In the genomic region with DNA sequence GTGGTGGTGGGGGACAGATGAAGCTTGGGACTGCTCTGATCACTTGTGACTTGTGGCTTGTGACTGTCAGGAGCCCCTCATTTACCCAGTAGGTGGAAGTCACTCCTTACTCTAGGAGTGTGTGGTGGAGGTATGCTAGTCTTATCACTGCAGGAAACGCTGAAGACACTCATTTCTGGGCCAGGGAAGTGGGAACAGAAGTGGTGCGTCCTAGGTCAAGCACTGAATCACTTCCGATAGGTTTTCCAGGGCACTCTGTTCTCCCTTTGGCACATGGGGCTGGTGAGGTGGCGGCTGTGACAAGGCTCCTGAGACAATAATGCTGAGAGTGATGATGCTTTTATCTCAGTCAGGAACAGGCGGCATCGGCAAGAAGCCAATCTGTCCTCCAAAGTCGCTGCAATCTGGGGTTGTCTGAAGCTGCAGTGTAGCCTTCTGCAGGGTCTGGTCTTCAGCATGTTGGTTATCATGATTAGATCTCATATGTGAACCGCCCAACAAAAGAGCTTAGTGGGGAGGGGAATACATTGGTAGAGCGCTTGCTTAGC, we compare ENCODE assay signal across 10 mouse cellular contexts. TPM values are rescaled to one million over a fixed set of nuclear protein-coding genes. Genes with fewer than 3 reads are reported as not detected.
DNase-seq lines count a peak whose midpoint lies in the region; ATAC-seq and TF ChIP-seq lines count a peak whose summit lies in the region.
"Had no signal": no experiment of that assay in that cellular context is flagged by ENCODE, and none has a peak within 500 bp of the region (broad histone marks: within the 10 kb centered on the region; RNA-seq: fewer than 3 reads in every experiment).

No protein-coding gene starts in this region.

- no peak for TF ChIP-seq CTCF in lung, embryonic 14.5 days (IDR thresholded peaks at IDR 0.05; ENCODE audit: low read depth)
- TF ChIP-seq CTCF in intestine, postnatal 0 days (IDR thresholded peaks at IDR 0.05; ENCODE audit: low read depth): no peak

- no peak overlapping the region for H3K9ac ChIP-seq in heart, embryonic 14.5 days (ENCODE audit: low read length)
- H3K9ac ChIP-seq in lung, embryonic 14.5 days: no peak overlapping the region
- no peak overlapping the region for H3K9ac ChIP-seq in intestine, postnatal 0 days (ENCODE audit: low read depth, low read length)
- no peak overlapping the region for H3K9ac ChIP-seq in stomach, embryonic 15.5 days
- H3K9ac ChIP-seq: hindbrain, embryonic 15.5 days had no signal

- ATAC-seq in heart, embryonic 14.5 days (ENCODE audit: insufficient number of reproducible peaks, insufficient read depth, low FRiP score, low read depth): peak; percentile 26; the same call in 1 of the 2 replicates
- peak; percentile 34; the same call in 1 of the 2 replicates for ATAC-seq in lung, embryonic 14.5 days (ENCODE audit: insufficient read depth)
- ATAC-seq in intestine, postnatal 0 days: no peak
- ATAC-seq in stomach, embryonic 15.5 days (ENCODE audit: insufficient read depth, low FRiP score, low read depth): no peak
- ATAC-seq in erythroblast, adult 5-6 weeks (replicated peaks; ENCODE audit: low FRiP score, poor library complexity, severe bottlenecking): no peak

- H3K4me2 ChIP-seq in heart, embryonic 14.5 days (ENCODE audit: low read length): 0 out of 2 replicates have a peak overlapping the region, but pooled peaks have one; percentile 31
- H3K4me2 ChIP-seq in lung, embryonic 14.5 days: 0 out of 2 replicates have a peak overlapping the region, but pooled peaks have one; percentile 33
- H3K4me2 ChIP-seq in intestine, postnatal 0 days (replicated peaks; ENCODE audit: low read depth): no peak overlapping the region
- no peak overlapping the region for H3K4me2 ChIP-seq in stomach, embryonic 15.5 days
- H3K4me2 ChIP-seq: hindbrain, embryonic 15.5 days had no signal

- no peak for DNase-seq in heart, postnatal 10 days
- DNase-seq in lung, embryonic 14.5 days: no peak
- DNase-seq in lung, postnatal 14 days: no peak
- DNase-seq in cerebellum, adult 8-10 months: no peak
- DNase-seq: cerebellum, postnatal 36 days had no signal

- intact Hi-C loops in heart, postnatal 10 days (cut with DNase I): no loop called here

- no peaks in the 10 kb centered on the region for H3K36me3 ChIP-seq in heart, embryonic 14.5 days (ENCODE audit: control insufficient read depth, insufficient read depth, low read length)
- no peaks in the 10 kb centered on the region for H3K36me3 ChIP-seq in lung, embryonic 14.5 days (ENCODE audit: insufficient read depth)
- no peaks in the 10 kb centered on the region for H3K36me3 ChIP-seq in intestine, postnatal 0 days (ENCODE audit: control insufficient read depth, insufficient read depth)
- H3K36me3 ChIP-seq in stomach, embryonic 15.5 days: no peaks in the 10 kb centered on the region
- H3K36me3 ChIP-seq: hindbrain, embryonic 15.5 days had no signal

- no peaks in the 10 kb centered on the region for H3K27me3 ChIP-seq in heart, embryonic 14.5 days (ENCODE audit: control insufficient read depth, insufficient read depth, low read length)
- no peaks in the 10 kb centered on the region for H3K27me3 ChIP-seq in lung, embryonic 14.5 days (ENCODE audit: insufficient read depth, low read length)
- no peaks in the 10 kb centered on the region for H3K27me3 ChIP-seq in intestine, postnatal 0 days (replicated peaks; ENCODE audit: control insufficient read depth, insufficient read depth, low read length)
- H3K27me3 ChIP-seq in stomach, embryonic 15.5 days (replicated peaks): no peaks in the 10 kb centered on the region
- H3K27me3 ChIP-seq: hindbrain, embryonic 15.5 days had no signal

- no peak overlapping the region for H3K4me3 ChIP-seq in heart, embryonic 14.5 days (ENCODE audit: control insufficient read depth in 1 of 2, insufficient read depth in 1 of 2, low read depth in 1 of 2, low read length in 2 of 2)
- H3K4me3 ChIP-seq in lung, embryonic 14.5 days (ENCODE audit: low read depth, low read length): no peak overlapping the region
- H3K4me3 ChIP-seq in intestine, postnatal 0 days (ENCODE audit: low read depth, low read length): no peak overlapping the region
- no peak overlapping the region for H3K4me3 ChIP-seq in stomach, embryonic 15.5 days (replicated peaks)
- H3K4me3 ChIP-seq: hindbrain, embryonic 15.5 days had no signal

- no peaks in the 10 kb centered on the region for H3K9me3 ChIP-seq in heart, embryonic 14.5 days (ENCODE audit: control insufficient read depth, low read length)
- no peaks in the 10 kb centered on the region for H3K9me3 ChIP-seq in lung, embryonic 14.5 days (ENCODE audit: low read depth, low read length)
- no peaks in the 10 kb centered on the region for H3K9me3 ChIP-seq in intestine, postnatal 0 days (ENCODE audit: control insufficient read depth)
- H3K9me3 ChIP-seq in stomach, embryonic 15.5 days: no peaks in the 10 kb centered on the region
- H3K9me3 ChIP-seq: hindbrain, embryonic 15.5 days had no signal

- peaks cover 16 to 19% of the 10 kb centered on the region in 2 experiments for H3K4me1 ChIP-seq in heart, embryonic 14.5 days (ENCODE audit: control insufficient read depth in 2 of 2, insufficient read depth in 2 of 2, low read length in 2 of 2)
- H3K4me1 ChIP-seq in lung, embryonic 14.5 days (ENCODE audit: insufficient read depth): peaks cover 22% of the 10 kb centered on the region
- 0 out of 2 replicates have a peak, but pooled peaks cover 2% of the 10 kb centered on the region for H3K4me1 ChIP-seq in intestine, postnatal 0 days (replicated peaks; ENCODE audit: control insufficient read depth, insufficient read depth, low read length)
- H3K4me1 ChIP-seq in stomach, embryonic 15.5 days: 0 out of 2 replicates have a peak, but pooled peaks cover 19% of the 10 kb centered on the region
- H3K4me1 ChIP-seq: hindbrain, embryonic 15.5 days had no signal

- 31% methylated on average over 9 of the region's 9 CpGs for WGBS in heart, embryonic 14.5 days
- 62% methylated on average over 9 of the region's 9 CpGs for WGBS in lung, embryonic 14.5 days
- 82% methylated on average over 9 of the region's 9 CpGs for WGBS in intestine, postnatal 0 days
- WGBS in stomach, embryonic 15.5 days: 78% methylated on average over 9 of the region's 9 CpGs

- peak overlapping the region; percentile 43 to 64; a peak in 2 of 4 replicates for H3K27ac ChIP-seq in heart, embryonic 14.5 days (replicated peaks in 1 of 2; ENCODE audit: control insufficient read depth in 1 of 2, insufficient read depth in 1 of 2, low read depth in 2 of 2, low read length in 2 of 2)
- H3K27ac ChIP-seq in lung, embryonic 14.5 days (ENCODE audit: low read depth): peak overlapping the region; percentile 88
- peak overlapping the region; percentile 17; the same call in 1 of the 2 replicates for H3K27ac ChIP-seq in intestine, postnatal 0 days (ENCODE audit: low read depth, low read length)
- peak overlapping the region; percentile 73 for H3K27ac ChIP-seq in stomach, embryonic 15.5 days
- H3K27ac ChIP-seq: hindbrain, embryonic 15.5 days had no signal

RNA-seq across cellular contexts. Expression of a gene that starts 59.0 kb away (rescaled TPM):
- polyA plus RNA-seq in heart, embryonic 14.5 days (2014; fragmentation: Nextera tagmentation; extraction: Ambion mirVana): 4.4 and 5.4 TPM in 2 replicates
- total RNA-seq in heart, postnatal 10 days (2021): 1 to 10 TPM; 8.9 to 9.4 TPM
- polyA plus RNA-seq in lung, embryonic 14.5 days (2014; fragmentation: Nextera tagmentation; extraction: Ambion mirVana): 21.3 and 22.0 TPM in 2 replicates
- polyA plus RNA-seq in intestine, postnatal 0 days (2015; fragmentation: Nextera tagmentation; extraction: Ambion mirVana): 11.6 and 11.8 TPM in 2 replicates
- polyA plus RNA-seq in stomach, embryonic 15.5 days (2015; fragmentation: Nextera tagmentation; extraction: Ambion mirVana): 25.3 and 26.3 TPM in 2 replicates
- 0.42 TPM in 1 of 2 replicates, not detected in the other for total RNA-seq in erythroblast, adult 5-6 weeks (2015; ENCODE audit: low replicate concordance)
- total RNA-seq in erythroblast, adult 5-6 weeks (2017; ENCODE audit: low replicate concordance): not detected in 2 replicates

Comparison
In these comparisons a context has a peak if more than half of its experiments do, and no peak if none do; other contexts are left out.
1. ATAC-seq: peak in heart, embryonic 14.5 days (single experiment) and lung, embryonic 14.5 days (single experiment); none in intestine, postnatal 0 days (single experiment), stomach, embryonic 15.5 days (single experiment) and erythroblast, adult 5-6 weeks (single experiment).
2. H3K27ac ChIP-seq: peak in every context shown above with its lines; median percentile 88 in lung, embryonic 14.5 days; 73 in stomach, embryonic 15.5 days; 54 in heart, embryonic 14.5 days; 17 in intestine, postnatal 0 days.
3. H3K4me2 ChIP-seq: peak in heart, embryonic 14.5 days (single experiment) and lung, embryonic 14.5 days (single experiment); none in intestine, postnatal 0 days (single experiment) and stomach, embryonic 15.5 days (single experiment).